Mouse (Mus musculus) cortical plate, adult 2 months (tissue): Measurements from ENCODE around the gene Wdpcp. TPM values are rescaled to one million over a fixed set of nuclear protein-coding genes. Genes with fewer than 3 reads are reported as not detected.
"Not testable (repeated sequence)": the region's sequence is repeated elsewhere in the genome, so short reads cannot be mapped to it uniquely, and the experiment has no call there.

ENCODE experiments used
- H3K27ac ChIP-seq: fragments of 200-500 bp; 2 replicates; pipeline ENCODE4 v1.5.1; 2012; ENCODE audit warnings: low read length, control low read depth, inconsistent platforms; ENCODE audit not compliant: insufficient read depth
- H3K4me1 ChIP-seq: fragments of 200-500 bp; 2 replicates; pipeline ENCODE4 v1.6.1; 2011; ENCODE audit warnings: low read length; ENCODE audit not compliant: control insufficient read depth, insufficient read depth
- H3K4me3 ChIP-seq: fragments of 200-500 bp; 2 replicates; pipeline ENCODE4 v1.5.1; 2011; ENCODE audit warnings: mild to moderate bottlenecking, low read length, control low read depth; ENCODE audit not compliant: insufficient read depth
- CTCF ChIP-seq: fragments of 200-500 bp; IDR thresholded peaks from 2 replicates; pipeline ENCODE4 v1.5.1; 2011; ENCODE audit warnings: mild to moderate bottlenecking, control low read depth, low read length; ENCODE audit not compliant: insufficient read depth; ENCODE audit errors: extremely low read depth
- POLR2A ChIP-seq: fragments of 200-500 bp; IDR thresholded peaks from 2 replicates; pipeline ENCODE4 v1.6.1; 2011; ENCODE audit warnings: mild to moderate bottlenecking, low read length, control low read depth; ENCODE audit not compliant: insufficient read depth; ENCODE audit errors: extremely low read depth
- polyA plus RNA-seq: library from polyadenylated mRNA; depleted of rRNA; stranded (reverse); fragments of >200 nt; gene quantifications from 2 replicates; pipeline ENCODE4 v1.2.3, GENCODE M21; 2012; rRNA removed

The Wdpcp gene
- polyA plus RNA-seq = 8.2 and 10.4 TPM in 2 replicates

GRCm38 (mm10) chr11:21571700-21572381, at the start of gene Wdpcp, which contains the start of gene Mdh1:
TSS of gene Wdpcp (plus strand) at chr11:21572235.
TSS of gene Mdh1 (minus strand) at chr11:21572367.
- Histone ChIP-seq H3K4me1 (peaks cover 12% of the 10 kb centered on the region), H3K4me3 (peak within 1 kb of the TSS; percentile 70), H3K27ac (peak within 1 kb of the TSS; percentile 72)
- no peak for TF ChIP-seq CTCF
- TF ChIP-seq POLR2A = peak; percentile 98

GRCm38 (mm10) chr11:21528676-21529394, 43.2 kb upstream of the Wdpcp start:
- H3K4me3 ChIP-seq = no peak overlapping the region
- no peak overlapping the region for H3K27ac ChIP-seq
- H3K4me1 ChIP-seq = no peaks in the 10 kb centered on the region
- TF ChIP-seq POLR2A (no peak), CTCF (no peak)

- not testable (repeated sequence) for H3K27ac ChIP-seq, H3K4me3 ChIP-seq, H3K4me1 ChIP-seq
These were observed 41.2 kb upstream of the Wdpcp start for GRCm38 (mm10) chr11:21530856-21531255.

GRCm38 (mm10) chr11:21540072-21540471, 32.0 kb upstream of the Wdpcp start:
- no peak for TF ChIP-seq POLR2A
- TF ChIP-seq CTCF = no peak

GRCm38 (mm10) chr11:21540622-21541021, 31.4 kb upstream of the Wdpcp start:
- Histone ChIP-seq H3K4me3 (no peak overlapping the region), H3K27ac (no peak overlapping the region), H3K4me1 (no peaks in the 10 kb centered on the region; the same call in 1 of the 2 replicates)
- TF ChIP-seq POLR2A (no peak), CTCF (no peak)

More at GRCm38 (mm10) chr11:21540072-21540471, 32.0 kb upstream of the Wdpcp start:
- H3K4me1 ChIP-seq = no peaks in the 10 kb centered on the region; the same call in 1 of the 2 replicates
- H3K4me3 ChIP-seq = no peak overlapping the region
- no peak overlapping the region for H3K27ac ChIP-seq

GRCm38 (mm10) chr11:21542731-21543130, 29.3 kb upstream of the Wdpcp start:
- H3K4me1 ChIP-seq = no peaks in the 10 kb centered on the region; the same call in 1 of the 2 replicates
- no peak for TF ChIP-seq POLR2A
- H3K4me3 ChIP-seq = no peak overlapping the region
- H3K27ac ChIP-seq = no peak overlapping the region

GRCm38 (mm10) chr11:21545021-21545420, 27.0 kb upstream of the Wdpcp start:
- no peak for TF ChIP-seq POLR2A
- no peak for TF ChIP-seq CTCF
- H3K27ac ChIP-seq = peak overlapping the region; percentile 35; the same call in 1 of the 2 replicates
- no peak overlapping the region for H3K4me3 ChIP-seq
- no peaks in the 10 kb centered on the region; the same call in 1 of the 2 replicates for H3K4me1 ChIP-seq

- no peak overlapping the region for H3K4me3 ChIP-seq
- no peak for TF ChIP-seq CTCF
- no peak for TF ChIP-seq POLR2A
- no peaks in the 10 kb centered on the region; the same call in 1 of the 2 replicates for H3K4me1 ChIP-seq
These were observed 26.1 kb upstream of the Wdpcp start for GRCm38 (mm10) chr11:21545951-21546350.

GRCm38 (mm10) chr11:21546671-21547070, 25.4 kb upstream of the Wdpcp start:
- Histone ChIP-seq H3K4me1 (no peaks in the 10 kb centered on the region; the same call in 1 of the 2 replicates), H3K27ac (no peak overlapping the region), H3K4me3 (no peak overlapping the region)
- TF ChIP-seq POLR2A (no peak), CTCF (no peak)

More at GRCm38 (mm10) chr11:21545951-21546350, 26.1 kb upstream of the Wdpcp start:
- H3K27ac ChIP-seq = no peak overlapping the region

- no peak overlapping the region for H3K27ac ChIP-seq
- no peak for TF ChIP-seq POLR2A
- TF ChIP-seq CTCF = no peak
- H3K4me1 ChIP-seq = no peaks in the 10 kb centered on the region; the same call in 1 of the 2 replicates
- no peak overlapping the region for H3K4me3 ChIP-seq
These were observed 24.5 kb upstream of the Wdpcp start for GRCm38 (mm10) chr11:21547518-21547917.
